Mouse (Mus musculus): Measurements from ENCODE around the gene Fut11. TPM values are rescaled to one million over a fixed set of nuclear protein-coding genes. Genes with fewer than 3 reads are reported as not detected.
"Not testable (repeated sequence)": the region's sequence is repeated elsewhere in the genome, so short reads cannot be mapped to it uniquely, and the experiment has no call there.

The Fut11 gene
- total and polyA plus RNA-seq, 3 experiments, result 0.69 to 1.8 TPM; not detected in 1

DNA sequence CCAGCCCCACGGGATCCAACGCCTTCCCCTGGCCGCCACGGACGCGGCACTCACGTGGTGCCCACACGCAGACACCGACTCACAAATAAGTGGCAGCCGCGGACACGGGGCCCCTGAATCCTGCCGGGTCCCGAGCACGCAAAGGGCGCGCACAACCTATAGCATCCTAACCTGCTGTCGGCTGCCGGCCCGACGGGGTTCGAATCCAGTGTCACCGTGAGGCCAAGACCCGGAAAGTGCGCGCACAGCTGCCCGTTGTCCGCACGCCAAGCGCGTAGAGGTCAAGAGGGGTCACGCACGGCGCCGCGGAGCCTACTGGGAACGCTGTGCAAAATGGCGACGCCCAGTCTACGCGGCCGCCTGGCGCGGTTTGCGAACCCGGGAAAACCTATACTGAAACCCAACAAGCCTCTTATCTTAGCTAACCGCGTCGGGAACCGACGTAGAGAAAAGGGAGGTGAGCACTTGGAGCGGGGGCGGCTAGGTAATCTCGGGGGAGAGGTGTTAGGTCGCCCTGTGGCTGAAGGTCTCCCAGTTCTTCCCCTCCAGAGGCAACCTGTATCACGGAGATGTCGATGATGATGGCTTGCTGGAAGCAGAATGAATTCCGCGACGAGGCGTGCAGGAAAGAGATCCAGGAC, 8.1 kb downstream of the Fut11 start, which contains the start of gene Chchd1 (continued):
- peak; percentile 95 for TF ChIP-seq MXI1 (IDR thresholded peaks at IDR 0.05; ENCODE audit: low read depth, low read length)
- TF ChIP-seq SMC3 (IDR thresholded peaks at IDR 0.05; ENCODE audit: low read depth, low read length), result no peak
- TF ChIP-seq USF2 (IDR thresholded peaks at IDR 0.05; ENCODE audit: borderline replicate concordance in 1 of 2, insufficient read depth in 1 of 2, low read depth in 1 of 2, low read length in 2 of 2), result no peak
- TF ChIP-seq JUND (IDR thresholded peaks at IDR 0.05; ENCODE audit: low read depth, low read length), result no peak
- TF ChIP-seq NRF1 (IDR thresholded peaks at IDR 0.05; ENCODE audit: insufficient read depth, low read depth, low read length, poor library complexity, severe bottlenecking), result peak; percentile 58
- TF ChIP-seq MAZ (IDR thresholded peaks at IDR 0.05; ENCODE audit: low read depth, low read length), result 0 out of 2 replicates have a peak, but pooled peaks have one; percentile 65
- peak; percentile 48; the same call in 1 of the 2 replicates for TF ChIP-seq CHD1 (IDR thresholded peaks at IDR 0.05; ENCODE audit: low read depth, low read length)
- no peak for TF ChIP-seq MAFK (IDR thresholded peaks at IDR 0.05; ENCODE audit: borderline replicate concordance, low read depth, low read length)
- TF ChIP-seq TCF12 (IDR thresholded peaks at IDR 0.05; ENCODE audit: low read depth, low read length), result peak; percentile 82
- TF ChIP-seq GATA1 (IDR thresholded peaks at IDR 0.05; ENCODE audit: low read depth, low read length), result no peak
- TF ChIP-seq ZNF384 (IDR thresholded peaks at IDR 0.05; ENCODE audit: low read depth, low read length), result no peak
- peak; percentile 90 for TF ChIP-seq POLR2AphosphoS2 (IDR thresholded peaks at IDR 0.05; ENCODE audit: low read length)
- TF ChIP-seq RCOR1 (IDR thresholded peaks at IDR 0.05; ENCODE audit: low read depth, low read length), result no peak
- TF ChIP-seq EP300 (IDR thresholded peaks at IDR 0.05; ENCODE audit: low read depth in 1 of 2, low read length in 2 of 2), result peak in 1 of 2 experiments; percentile 49; a peak in 2 of 4 replicates
- peak; percentile 64 for TF ChIP-seq USF1 (IDR thresholded peaks at IDR 0.05; ENCODE audit: low read depth, low read length)
- TF ChIP-seq CTCF (IDR thresholded peaks at IDR 0.05 in 2 of 3, conservative IDR thresholded peaks at IDR 0.05 in 1 of 3; ENCODE audit: control insufficient read depth in 1 of 3, insufficient read depth in 1 of 3, low read depth in 2 of 3, low read length in 3 of 3, poor library complexity in 1 of 3, severe bottlenecking in 1 of 3), result no peak
- TF ChIP-seq NELFE (IDR thresholded peaks at IDR 0.05; ENCODE audit: low read depth, low read length), result peak; percentile 91
- TF ChIP-seq ETS1 (IDR thresholded peaks at IDR 0.05; ENCODE audit: low read depth, low read length), result peak; percentile 40; the same call in 1 of the 2 replicates
- TF ChIP-seq SIN3A (IDR thresholded peaks at IDR 0.05; ENCODE audit: low read length), result peak; percentile 95

GRCm38 (mm10) chr14:20703461-20703860, 8.7 kb downstream of the Fut11 start:
- 0 out of 2 replicates have a peak, but pooled peaks have one; percentile 5 for TF ChIP-seq MYC (IDR thresholded peaks at IDR 0.05; ENCODE audit: low read depth, low read length)
- peak; percentile 60; the same call in 1 of the 2 replicates for TF ChIP-seq ZNF384 (IDR thresholded peaks at IDR 0.05; ENCODE audit: low read depth, low read length)
- peaks cover 14 to 24% of the 10 kb centered on the region in 2 experiments for H3K4me1 ChIP-seq (ENCODE audit: control insufficient read depth in 1 of 2, insufficient read depth in 2 of 2, low read length in 2 of 2)

More at GRCm38 (mm10) chr14:20703461-20703860, 8.7 kb downstream of the Fut11 start:
- peaks cover 45% of the 10 kb centered on the region for H3K79me2 ChIP-seq (ENCODE audit: control insufficient read depth, insufficient read depth, low read length, poor library complexity)
- H3K27ac ChIP-seq (ENCODE audit: control insufficient read depth, low read depth, low read length), result peak overlapping the region; percentile 92
- H3K36me3 ChIP-seq (ENCODE audit: control insufficient read depth in 1 of 2, insufficient read depth in 2 of 2, low read length in 2 of 2), result peaks cover 0 to 43% of the 10 kb centered on the region in 2 experiments; a peak in 3 of 4 replicates
- DNase-seq (ENCODE audit: low read depth, low spot score); H3K27me3 ChIP-seq (ENCODE audit: control insufficient read depth in 1 of 2, insufficient read depth in 2 of 2, low read length in 2 of 2); H3K9me3 ChIP-seq (replicated peaks; ENCODE audit: insufficient read depth, low read length): not testable (repeated sequence)
- peak overlapping the region; percentile 93 for H3K9ac ChIP-seq (ENCODE audit: control insufficient read depth, low read depth, low read length, poor library complexity, severe bottlenecking)
- peak overlapping the region; percentile 73 to 94 for H3K4me3 ChIP-seq (ENCODE audit: control insufficient read depth in 1 of 2, insufficient read depth in 1 of 2, low read depth in 2 of 2, low read length in 2 of 2)

Data from MEL (cell line).